Mouse (Mus musculus): ENCODE measurements around the gene Fam160a1. TPM values are rescaled to one million over a fixed set of nuclear protein-coding genes. Genes with fewer than 3 reads are reported as not detected.

Fam160a1 gene
- total RNA-seq, 2 experiments from 2014 or later: 47.7 to 50.4 TPM

- DNase-seq: no peak
- intact Hi-C loops (cut with DNase I): no loop called here
Observed at GRCm38 (mm10) chr3:85645517-85646004, 171.5 kb downstream of the Fam160a1 start.

GRCm38 (mm10) chr3:85644814-85645213 is 172.3 kb downstream of the Fam160a1 start:
- DNase-seq: no peak
- intact Hi-C loops (cut with DNase I): no loop called here

- DNase-seq: no peak
- intact Hi-C loops (cut with DNase I): no loop called here
Observed at GRCm38 (mm10) chr3:85641751-85642150, 175.3 kb downstream of the Fam160a1 start.

GRCm38 (mm10) chr3:85636716-85637447 is 180.2 kb downstream of the Fam160a1 start:
- intact Hi-C loops (cut with DNase I): no loop called here
- DNase-seq: peak in 1 of 2 experiments; percentile 3

- intact Hi-C loops (cut with DNase I): no loop called here
- DNase-seq: no peak
Observed at GRCm38 (mm10) chr3:85635591-85635990, 181.5 kb downstream of the Fam160a1 start.

DNA sequence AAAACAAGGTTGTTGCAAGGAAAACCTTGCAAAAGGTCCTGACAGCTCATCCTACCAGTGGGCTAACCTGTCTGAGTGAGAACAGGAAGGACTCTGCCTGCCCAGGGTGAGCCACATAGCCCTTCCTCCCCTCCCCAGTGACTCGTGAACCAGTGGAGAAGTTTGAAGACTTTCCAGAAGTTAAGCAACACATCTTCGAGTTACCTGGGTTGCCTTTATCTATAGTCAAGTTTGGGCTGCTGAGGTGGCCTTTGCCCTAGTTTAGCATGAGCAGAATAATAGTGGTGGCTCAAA is 182.0 kb downstream of the Fam160a1 start:
- intact Hi-C loops (cut with DNase I): no loop called here

GRCm38 (mm10) chr3:85634389-85635125 is 182.5 kb downstream of the Fam160a1 start:
- DNase-seq: no peak
- intact Hi-C loops (cut with DNase I): no loop called here

More for the DNA sequence above, 182.0 kb downstream of the Fam160a1 start:
- no peak for DNase-seq

GRCm38 (mm10) chr3:85633733-85634132 is 183.4 kb downstream of the Fam160a1 start:
- intact Hi-C loops (cut with DNase I): no loop called here
- no peak for DNase-seq

DNA sequence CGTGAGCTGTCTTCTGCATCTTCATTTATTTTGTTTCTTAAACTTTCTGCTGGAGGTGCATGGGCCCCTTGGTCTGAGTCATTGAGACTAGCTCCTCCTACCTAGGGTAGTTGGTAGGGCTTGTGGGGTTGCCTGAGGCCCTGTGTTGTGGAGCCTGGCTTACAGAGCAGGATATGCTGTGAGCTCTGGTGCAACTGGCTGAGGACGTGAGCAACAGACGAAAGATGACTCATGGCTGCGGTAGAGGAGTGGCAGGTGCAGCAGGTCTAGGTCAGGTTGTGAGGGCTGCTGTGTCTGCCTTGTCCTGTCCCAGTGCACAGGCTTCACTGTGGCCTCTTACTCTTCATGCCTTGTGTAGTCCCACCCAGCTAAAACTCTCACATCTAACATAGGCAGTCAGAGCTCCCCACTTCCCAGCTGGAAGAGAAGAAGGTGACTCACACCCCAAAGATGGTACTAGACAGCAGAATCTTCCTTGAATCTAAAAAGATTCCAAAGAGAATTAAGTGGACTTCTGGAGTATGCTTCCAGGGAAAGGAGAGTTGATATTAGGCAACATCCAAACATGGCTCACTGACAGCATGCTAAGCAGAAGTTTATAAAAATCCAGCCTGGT is 187.1 kb downstream of the Fam160a1 start:
- no peak for DNase-seq
- intact Hi-C loops (cut with DNase I): no loop called here

GRCm38 (mm10) chr3:85619751-85620150 is 197.3 kb downstream of the Fam160a1 start:
- DNase-seq: no peak
- intact Hi-C loops (cut with DNase I): no loop called here

GRCm38 (mm10) chr3:85619345-85619744 is 197.7 kb downstream of the Fam160a1 start:
- intact Hi-C loops (cut with DNase I): no loop called here
- no peak for DNase-seq

DNA sequence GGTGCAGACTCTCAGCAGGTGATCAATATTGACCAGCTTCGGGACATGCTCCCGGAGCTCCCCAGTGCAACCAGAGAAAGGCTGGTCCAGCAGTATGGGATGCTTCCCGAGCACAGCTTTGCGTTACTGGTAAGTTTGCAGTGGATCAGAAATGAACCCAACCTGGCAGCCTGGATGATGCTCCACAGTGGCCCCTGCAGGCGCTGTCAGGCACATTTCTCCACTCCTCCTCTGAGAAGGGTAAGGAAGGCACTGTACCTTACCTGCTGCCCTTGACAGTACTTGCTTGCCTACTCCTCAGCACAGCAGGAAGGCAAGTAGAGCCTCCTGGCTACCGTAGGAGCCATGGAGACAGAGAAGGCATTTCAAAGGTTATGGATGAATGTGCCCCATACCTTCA is 198.2 kb downstream of the Fam160a1 start:
- intact Hi-C loops (cut with DNase I): no loop called here
- DNase-seq: no peak

- intact Hi-C loops (cut with DNase I): no loop called here
- no peak for DNase-seq
Observed at GRCm38 (mm10) chr3:85616389-85616788, 200.7 kb downstream of the Fam160a1 start.

Other genes with a start within 250 kb of the Fam160a1 start
- 10 to 100 TPM; 28.1 to 30.8 TPM for gene Gatb, start 243.2 kb downstream of the Fam160a1 start, total RNA-seq (2021)
- 1 to 10 TPM; 7.3 to 7.6 TPM for gene Glt28d2, start 70.2 kb upstream of the Fam160a1 start, total RNA-seq (2021)
- 10 to 100 TPM; 39.0 to 42.7 TPM for gene Gm37240, start 70.2 kb upstream of the Fam160a1 start, total RNA-seq (2021)
- 10 to 100 TPM; 20.8 to 28.1 TPM for gene Sh3d19, start 153.8 kb upstream of the Fam160a1 start, total RNA-seq (2021)
- gene Prss48, start 185.2 kb upstream of the Fam160a1 start, total RNA-seq (2021): not detected

Measured in heart, postnatal 14 days (tissue).